Mouse (Mus musculus) small intestine, adult 2 months (tissue): ENCODE results near the gene Rcc2.

ENCODE experiments used
- CTCF ChIP-seq: fragments of 200-500 bp; IDR thresholded peaks from 2 replicates; pipeline ENCODE4 v1.5.1; 2012; ENCODE audit warnings: low read depth, mild to moderate bottlenecking, control low read depth, inconsistent platforms, low read length, moderate library complexity, mixed read lengths; ENCODE audit not compliant: insufficient replicate concordance, insufficient read length; ENCODE audit errors: extremely low read depth
- POLR2A ChIP-seq: fragments of 200-500 bp; IDR thresholded peaks from 2 replicates; pipeline ENCODE4 v1.6.1; 2012; ENCODE audit warnings: low read depth, mild to moderate bottlenecking, control low read depth, inconsistent platforms, low read length, moderate library complexity

DNA sequence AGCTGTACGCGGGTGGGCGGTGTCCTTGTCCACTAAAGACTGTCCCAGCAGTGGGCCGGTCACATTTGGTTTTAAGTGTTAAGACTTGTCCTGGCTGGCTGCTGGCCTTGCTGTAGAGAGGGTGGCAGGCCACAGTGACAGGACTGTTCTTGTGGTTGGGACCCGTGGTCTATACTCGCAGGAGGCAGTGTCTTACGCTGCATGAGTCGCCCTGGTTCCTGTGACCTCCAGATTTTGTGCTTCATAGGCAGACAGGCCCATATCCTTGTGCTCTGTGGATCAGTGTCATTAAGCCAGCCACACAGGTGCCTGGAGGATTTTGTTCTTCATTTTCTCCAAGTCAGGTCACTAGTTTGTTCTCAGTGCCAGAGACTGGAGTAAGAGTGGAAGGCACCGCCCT is 18.1 kb downstream of the Rcc2 start:
- TF ChIP-seq POLR2A = no peak
- no peak for TF ChIP-seq CTCF
